Mouse (Mus musculus) embryonic facial prominence, embryonic 13.5 days (tissue): Measurements from ENCODE around the gene Echs1. TPM values are rescaled to one million over a fixed set of nuclear protein-coding genes. Genes with fewer than 3 reads are reported as not detected.

Experiments used
- ATAC-seq: fragments of 200-750 bp; cut with Nextera tagmentation; 2 replicates; pipeline ENCODE4 v1.8.0; 2017; ENCODE audit warnings: low read depth; ENCODE audit not compliant: insufficient number of reproducible peaks, insufficient read depth, low FRiP score, low TSS enrichment
- H3K27ac ChIP-seq: fragments of 300-500 bp; sonication (generic); 2 replicates; pipeline ENCODE4 v1.5.1; 2015; ENCODE audit warnings: moderate library complexity, mild to moderate bottlenecking, inconsistent platforms
- H3K27me3 ChIP-seq: fragments of 300-500 bp; sonication (generic); 2 replicates; pipeline ENCODE4 v1.6.1; 2015; ENCODE audit warnings: mild to moderate bottlenecking, inconsistent platforms
- H3K36me3 ChIP-seq: fragments of 300-500 bp; sonication (generic); 2 replicates; pipeline ENCODE4 v1.6.1; 2015; ENCODE audit warnings: mild to moderate bottlenecking, inconsistent platforms
- H3K4me1 ChIP-seq: fragments of 300-500 bp; sonication (generic); 2 replicates; pipeline ENCODE4 v1.6.1; 2015; ENCODE audit warnings: inconsistent platforms
- H3K4me2 ChIP-seq: fragments of 300-500 bp; sonication (generic); 2 replicates; pipeline ENCODE4 v1.6.1; 2015; ENCODE audit warnings: moderate library complexity, mild to moderate bottlenecking, inconsistent platforms
- H3K4me3 ChIP-seq: fragments of 300-500 bp; sonication (generic); 2 replicates; pipeline ENCODE4 v1.5.1; 2015; ENCODE audit warnings: mild to moderate bottlenecking, inconsistent platforms
- H3K9ac ChIP-seq: fragments of 300-500 bp; sonication (generic); 2 replicates; pipeline ENCODE4 v1.6.1; 2015; ENCODE audit warnings: mild to moderate bottlenecking, inconsistent platforms
- H3K9me3 ChIP-seq: fragments of 300-500 bp; sonication (generic); 2 replicates; pipeline ENCODE4 v1.6.1; 2016; ENCODE audit warnings: inconsistent platforms
- WGBS: fragments of 180-500 bp; shearing (Covaris S2); methylation state at CpG from one replicate; pipeline ENCODE4 v1.1.7; 2015; ENCODE audit warnings: mixed read lengths; 5-methylcytosine and 5-hydroxymethylcytosine counted together
- polyA plus RNA-seq: library from polyadenylated mRNA; unstranded; fragments of >200 nt; fragmentation: Nextera tagmentation; extraction: Ambion mirVana; gene quantifications from 2 replicates; pipeline ENCODE4 v1.2.1, GENCODE M21; 2015

Gene Echs1
- polyA plus RNA-seq, 1 experiment from 2014 or later, result 170 TPM

GRCm38 (mm10) chr7:140081408-140082241 is 34.7 kb downstream of the Echs1 start:
- no peaks in the 10 kb centered on the region for H3K36me3 ChIP-seq
- no peak for ATAC-seq
- H3K27ac ChIP-seq, result no peak overlapping the region
- WGBS, result 15% methylated on average over 20 of the region's 20 CpGs
- H3K4me1 ChIP-seq, result peaks cover 13% of the 10 kb centered on the region
- no peak overlapping the region for H3K9ac ChIP-seq
- no peaks in the 10 kb centered on the region for H3K9me3 ChIP-seq
- peak overlapping the region; percentile 55 for H3K4me2 ChIP-seq
- peak overlapping the region; percentile 35 for H3K4me3 ChIP-seq
- peaks cover 48% of the 10 kb centered on the region for H3K27me3 ChIP-seq

- H3K9ac ChIP-seq, result 0 out of 2 replicates have a peak overlapping the region, but pooled peaks have one; percentile 33
- peaks cover 13% of the 10 kb centered on the region for H3K4me1 ChIP-seq
- H3K36me3 ChIP-seq, result no peaks in the 10 kb centered on the region
- 3% methylated on average over 24 of the region's 24 CpGs for WGBS
- no peaks in the 10 kb centered on the region for H3K9me3 ChIP-seq
- peak overlapping the region; percentile 55 for H3K4me2 ChIP-seq
- H3K4me3 ChIP-seq, result peak overlapping the region; percentile 35
- no peak overlapping the region for H3K27ac ChIP-seq
- H3K27me3 ChIP-seq, result peaks cover 51% of the 10 kb centered on the region
- ATAC-seq, result no peak
Observed at GRCm38 (mm10) chr7:140080503-140081156, 35.6 kb downstream of the Echs1 start.

DNA sequence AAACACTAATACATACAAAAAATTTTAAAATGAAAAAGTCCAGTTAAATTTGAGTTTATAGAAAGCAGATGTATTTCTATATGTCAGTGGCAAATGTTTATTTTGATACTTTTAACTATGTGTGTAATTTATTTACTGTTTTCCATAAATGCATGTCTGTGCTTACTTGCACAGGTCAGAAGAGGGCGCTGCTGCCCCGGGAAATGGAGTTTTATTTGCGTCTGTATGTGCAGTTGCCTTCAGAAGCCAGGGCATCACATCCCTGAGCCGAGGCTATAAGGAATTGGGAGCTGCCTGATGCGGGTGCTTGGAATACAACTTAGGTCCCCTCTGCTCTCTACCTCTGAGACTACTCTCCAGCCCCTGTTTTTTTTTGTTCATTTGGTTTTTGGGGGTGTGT is 37.6 kb downstream of the Echs1 start:
- Histone ChIP-seq H3K4me1 (peaks cover 13% of the 10 kb centered on the region), H3K4me2 (no peak overlapping the region), H3K27ac (no peak overlapping the region), H3K9me3 (no peaks in the 10 kb centered on the region), H3K27me3 (peaks cover 50% of the 10 kb centered on the region), H3K36me3 (no peaks in the 10 kb centered on the region), H3K4me3 (no peak overlapping the region), H3K9ac (no peak overlapping the region)
- ATAC-seq, result no peak
- 9% methylated on average over 5 of the region's 5 CpGs for WGBS

- Histone ChIP-seq H3K4me2 (no peak overlapping the region), H3K4me3 (no peak overlapping the region), H3K27ac (no peak overlapping the region), H3K9ac (no peak overlapping the region), H3K4me1 (peaks cover 13% of the 10 kb centered on the region), H3K27me3 (peaks cover 46% of the 10 kb centered on the region), H3K36me3 (no peaks in the 10 kb centered on the region), H3K9me3 (no peaks in the 10 kb centered on the region)
- ATAC-seq, result no peak
- WGBS, result 63% methylated on average over 6 of the region's 6 CpGs
Observed at GRCm38 (mm10) chr7:140077698-140078097, 38.6 kb downstream of the Echs1 start.

DNA sequence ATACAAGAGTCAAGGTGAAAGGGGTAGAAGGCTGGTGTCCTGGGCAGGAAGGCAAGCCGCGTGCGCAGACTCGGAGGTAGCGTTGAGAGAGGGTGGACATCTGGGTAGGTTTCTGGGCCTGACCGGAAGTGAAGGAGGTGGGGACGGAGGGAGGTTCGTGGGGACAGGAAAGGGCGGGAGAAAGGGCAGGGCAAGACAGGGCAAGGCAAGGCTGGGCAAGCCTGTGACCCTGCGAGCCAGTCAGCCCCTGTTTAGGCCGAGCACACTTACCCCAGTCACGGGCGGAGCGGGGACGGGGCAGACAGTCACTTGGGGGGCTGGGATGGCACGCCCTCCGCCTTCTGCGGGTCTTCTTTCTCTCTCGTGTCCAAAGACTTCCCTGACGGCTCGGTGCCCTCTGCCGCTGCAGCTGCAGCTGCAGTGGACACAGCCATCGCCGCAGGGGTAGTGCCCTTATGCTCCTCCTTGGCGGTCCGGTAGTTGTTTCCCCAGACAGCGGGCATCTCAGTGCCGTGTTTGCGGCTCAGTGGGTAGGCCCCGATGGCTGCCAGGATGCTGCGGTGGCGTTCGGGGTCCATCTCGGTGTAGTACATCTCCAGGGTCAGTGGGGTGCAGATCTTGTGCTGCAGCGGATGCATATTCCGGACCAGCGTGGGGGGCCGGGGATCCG is 46.1 kb downstream of the Echs1 start:
- WGBS, result 31% methylated on average over 32 of the region's 39 CpGs
- Histone ChIP-seq H3K9me3 (no peaks in the 10 kb centered on the region), H3K4me1 (no peaks in the 10 kb centered on the region; the same call in 1 of the 2 replicates), H3K9ac (peak overlapping the region; percentile 54), H3K27ac (no peak overlapping the region), H3K27me3 (peaks cover 48% of the 10 kb centered on the region), H3K4me2 (peak overlapping the region; percentile 56), H3K36me3 (no peaks in the 10 kb centered on the region), H3K4me3 (peak overlapping the region; percentile 31)
- ATAC-seq, result no peak

GRCm38 (mm10) chr7:140067397-140067796 is 48.9 kb downstream of the Echs1 start:
- WGBS, result 56% methylated on average over 6 of the region's 6 CpGs
- Histone ChIP-seq H3K4me1 (no peaks in the 10 kb centered on the region; the same call in 1 of the 2 replicates), H3K9me3 (no peaks in the 10 kb centered on the region), H3K27me3 (peaks cover 66% of the 10 kb centered on the region), H3K36me3 (no peaks in the 10 kb centered on the region), H3K9ac (no peak overlapping the region), H3K4me3 (no peak overlapping the region), H3K27ac (no peak overlapping the region), H3K4me2 (no peak overlapping the region)
- no peak for ATAC-seq

DNA sequence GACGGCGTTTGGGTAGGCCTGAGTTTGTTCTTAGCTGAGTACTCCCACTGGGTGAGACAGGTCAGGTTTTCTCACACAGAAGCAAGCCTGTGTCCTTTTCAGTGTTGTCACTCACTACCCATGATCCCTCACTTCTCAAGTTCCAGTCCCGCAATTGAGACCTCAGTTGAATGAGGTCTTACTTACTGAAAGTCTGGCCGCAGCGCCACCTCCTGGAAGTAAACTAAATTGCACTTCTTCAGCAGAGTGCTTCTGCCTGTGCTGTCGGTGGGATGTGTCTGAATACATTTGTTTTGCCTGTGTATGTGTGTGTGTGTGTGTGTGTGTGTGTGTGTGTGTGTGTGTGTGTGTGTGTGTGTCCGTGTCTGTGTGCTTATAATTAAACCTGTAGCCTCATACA is 53.2 kb downstream of the Echs1 start:
- Histone ChIP-seq H3K9me3 (no peaks in the 10 kb centered on the region), H3K36me3 (no peaks in the 10 kb centered on the region), H3K4me1 (peaks cover 18% of the 10 kb centered on the region), H3K27ac (no peak overlapping the region), H3K27me3 (peaks cover 80% of the 10 kb centered on the region), H3K4me2 (no peak overlapping the region), H3K9ac (no peak overlapping the region), H3K4me3 (no peak overlapping the region)
- WGBS, result 21% methylated on average over 7 of the region's 7 CpGs
- ATAC-seq, result no peak

DNA sequence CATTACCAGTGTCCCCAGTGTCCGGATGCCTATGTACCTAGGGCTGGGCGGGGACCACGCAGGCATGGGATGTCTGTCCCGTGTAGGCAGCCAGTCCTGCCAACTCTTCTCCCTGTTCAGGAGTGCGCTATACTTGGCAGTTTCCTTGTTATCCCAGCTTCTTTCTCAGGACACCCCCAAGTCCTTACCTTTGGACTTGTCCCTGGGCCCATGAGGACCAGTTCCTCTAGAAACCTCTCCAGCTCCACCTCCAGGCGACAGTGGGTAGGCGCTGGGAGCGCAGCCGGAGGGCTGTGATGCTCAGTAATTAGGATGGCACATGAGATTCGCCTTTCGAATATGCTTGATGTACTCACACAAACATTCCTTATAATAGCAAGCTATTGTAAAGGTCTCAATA is 54.0 kb downstream of the Echs1 start:
- ATAC-seq, result no peak

DNA sequence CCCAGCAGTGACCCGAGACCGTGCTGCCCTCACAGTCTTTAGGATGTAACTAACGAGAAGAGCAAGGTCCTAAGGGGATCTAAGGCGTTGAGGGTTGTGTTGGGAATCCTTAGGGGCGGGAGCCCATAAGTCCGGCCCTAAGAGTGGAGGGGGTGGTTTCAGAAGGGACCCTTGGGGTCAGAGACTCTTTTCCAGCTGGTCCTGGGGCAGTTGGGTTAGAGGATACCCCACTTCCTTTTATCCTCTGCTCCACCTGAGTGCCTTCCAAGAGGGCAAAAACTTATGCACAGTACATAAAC is 54.5 kb downstream of the Echs1 start:
- Histone ChIP-seq H3K4me3 (peak overlapping the region; percentile 49), H3K27me3 (peaks cover 94% of the 10 kb centered on the region)

More for the DNA sequence above, 54.0 kb downstream of the Echs1 start:
- Histone ChIP-seq H3K9me3 (no peaks in the 10 kb centered on the region), H3K4me2 (no peak overlapping the region), H3K4me3 (no peak overlapping the region), H3K4me1 (peaks cover 19% of the 10 kb centered on the region), H3K27ac (no peak overlapping the region), H3K36me3 (no peaks in the 10 kb centered on the region), H3K27me3 (peaks cover 88% of the 10 kb centered on the region), H3K9ac (no peak overlapping the region)
- 19% methylated on average over 11 of the region's 11 CpGs for WGBS

GRCm38 (mm10) chr7:140060936-140061831 is 55.1 kb downstream of the Echs1 start:
- peak overlapping the region; percentile 95 for H3K4me2 ChIP-seq
- H3K27ac ChIP-seq, result no peak overlapping the region
- peak overlapping the region; percentile 67 for H3K9ac ChIP-seq
- 1% methylated on average over 46 of the region's 47 CpGs for WGBS
- no peaks in the 10 kb centered on the region for H3K9me3 ChIP-seq
- H3K4me1 ChIP-seq, result peaks cover 19% of the 10 kb centered on the region
- H3K36me3 ChIP-seq, result no peaks in the 10 kb centered on the region
- peaks cover 97% of the 10 kb centered on the region for H3K27me3 ChIP-seq
- peak overlapping the region; percentile 49 for H3K4me3 ChIP-seq
- ATAC-seq, result 0 out of 2 replicates have a peak, but pooled peaks have one; percentile 40

More for the DNA sequence above, 54.5 kb downstream of the Echs1 start:
- WGBS, result 3% methylated on average over 6 of the region's 6 CpGs
- peaks cover 19% of the 10 kb centered on the region for H3K4me1 ChIP-seq
- peak overlapping the region; percentile 67; the same call in 1 of the 2 replicates for H3K9ac ChIP-seq
- H3K27ac ChIP-seq, result no peak overlapping the region
- H3K4me2 ChIP-seq, result peak overlapping the region; percentile 95
- H3K36me3 ChIP-seq, result no peaks in the 10 kb centered on the region
- no peaks in the 10 kb centered on the region for H3K9me3 ChIP-seq
- no peak for ATAC-seq

DNA sequence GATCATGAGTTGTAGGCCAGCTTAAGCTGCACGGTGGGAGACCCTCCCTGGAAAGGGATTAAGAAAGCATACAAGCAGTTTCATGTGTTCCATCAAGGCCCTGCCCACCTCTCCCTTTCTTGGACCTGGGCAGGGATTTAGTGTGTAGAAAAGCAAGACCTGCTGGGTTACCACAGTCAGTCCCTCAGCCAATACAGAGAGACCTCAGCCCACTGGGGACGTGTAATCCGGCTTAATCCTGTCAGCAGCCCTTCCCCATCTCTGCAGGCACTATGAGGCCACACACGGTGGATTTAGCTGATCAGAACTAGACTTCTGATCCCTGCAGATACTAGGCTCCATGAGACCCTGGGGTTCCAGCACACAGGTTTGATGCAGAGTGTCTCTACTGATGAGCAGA is 56.7 kb downstream of the Echs1 start:
- no peak overlapping the region for H3K9ac ChIP-seq
- peaks cover 88% of the 10 kb centered on the region for H3K27me3 ChIP-seq
- H3K4me1 ChIP-seq, result peaks cover 19% of the 10 kb centered on the region
- WGBS, result 30% methylated on average over 4 of the region's 4 CpGs
- H3K36me3 ChIP-seq, result no peaks in the 10 kb centered on the region
- no peak overlapping the region for H3K4me3 ChIP-seq
- H3K4me2 ChIP-seq, result no peak overlapping the region
- H3K9me3 ChIP-seq, result no peaks in the 10 kb centered on the region
- H3K27ac ChIP-seq, result no peak overlapping the region
- ATAC-seq, result no peak
